Mouse (Mus musculus) liver, adult 2 months (tissue): ENCODE results near the gene Ccdc114.

Experiments used
- CTCF ChIP-seq: fragments of 200-500 bp; IDR thresholded peaks from 2 replicates; pipeline ENCODE4 v1.5.1; 2011; ENCODE audit warnings: low read depth, low read length, control low read depth
- POLR2A ChIP-seq: fragments of 200-500 bp; IDR thresholded peaks from 2 replicates; pipeline ENCODE4 v1.6.1; 2011; ENCODE audit warnings: low read length, control low read depth; ENCODE audit not compliant: insufficient read depth; ENCODE audit errors: extremely low read depth

GRCm38 (mm10) chr7:45896517-45897257 lies 27.2 kb upstream of the Ccdc114 start, which contains the start of the genes Syngr4 and Tmem143:
- TF ChIP-seq CTCF = no peak
- TF ChIP-seq POLR2A = peak; percentile 84
